Mouse (Mus musculus) heart, postnatal 0 days (tissue): ENCODE data around the gene Zfp46. TPM values are rescaled to one million over a fixed set of nuclear protein-coding genes. Genes with fewer than 3 reads are reported as not detected.
A peak's percentile ranks its signal among the peaks of the same experiment; 100 is the strongest.

ENCODE experiments used
- ATAC-seq: fragments of 200-750 bp; cut with Nextera tagmentation; 2 replicates; pipeline ENCODE4 v1.8.0; 2017; ENCODE audit warnings: low read depth, moderate number of reproducible peaks, moderate library complexity; ENCODE audit not compliant: insufficient read depth
- DNase-seq: peaks from one replicate; pipeline ENCODE4 v3.0.0-alpha.2; 2016; ENCODE audit warnings: low spot score
- H3K27ac ChIP-seq: fragments of 300-500 bp; sonication (generic); 2 replicates; pipeline ENCODE4 v1.5.1; 2014; ENCODE audit warnings: low read depth, mild to moderate bottlenecking
- H3K27me3 ChIP-seq: fragments of 300-500 bp; sonication (generic); 2 replicates; pipeline ENCODE4 v1.6.1; 2014; ENCODE audit warnings: low read length, mixed read lengths; ENCODE audit not compliant: control insufficient read depth, insufficient read depth
- H3K36me3 ChIP-seq: fragments of 300-500 bp; sonication (generic); replicated peaks from 2 replicates; pipeline ENCODE4 v1.6.1; 2014; ENCODE audit warnings: low read length, mixed read lengths; ENCODE audit not compliant: control insufficient read depth, insufficient read depth
- H3K4me1 ChIP-seq: fragments of 300-500 bp; sonication (generic); 2 replicates; pipeline ENCODE4 v1.6.1; 2014; ENCODE audit warnings: antibody characterized with exemption; ENCODE audit not compliant: control insufficient read depth, insufficient read depth
- H3K4me2 ChIP-seq: fragments of 300-500 bp; sonication (generic); 2 replicates; pipeline ENCODE4 v1.6.1; 2014; ENCODE audit warnings: low read depth, mild to moderate bottlenecking, low read length, moderate library complexity
- H3K4me3 ChIP-seq: fragments of 300-500 bp; sonication (generic); 2 replicates; pipeline ENCODE4 v1.5.1; 2014; ENCODE audit warnings: low read depth, low read length
- H3K9ac ChIP-seq: fragments of 300-500 bp; sonication (generic); replicated peaks from 2 replicates; pipeline ENCODE4 v1.6.1; 2014; ENCODE audit warnings: low read depth, low read length, mixed read lengths
- H3K9me3 ChIP-seq: fragments of 300-500 bp; sonication (generic); replicated peaks from 2 replicates; pipeline ENCODE4 v1.6.1; 2016; ENCODE audit warnings: low read length; ENCODE audit not compliant: control insufficient read depth
- CTCF ChIP-seq: IDR thresholded peaks from 2 replicates; pipeline ENCODE4 v1.5.1; 2016; ENCODE audit warnings: antibody characterized with exemption, control low read depth, low read depth
- EP300 ChIP-seq: IDR thresholded peaks from 2 replicates; pipeline ENCODE4 v1.6.1; 2016; ENCODE audit warnings: antibody characterized with exemption, low read depth
- WGBS: fragments of 180-500 bp; shearing (Covaris S2); extraction: QIAGEN DNeasy Blood & Tissue Kit; methylation state at CpG from one replicate; pipeline ENCODE4 v1.1.7; 2014; 5-methylcytosine and 5-hydroxymethylcytosine counted together
- polyA plus RNA-seq: library from polyadenylated mRNA; unstranded; fragments of >200 nt; fragmentation: Nextera tagmentation; extraction: Ambion mirVana; gene quantifications from 2 replicates; pipeline ENCODE4 v1.2.1, GENCODE M21; 2015
- total RNA-seq: library from RNA; depleted of rRNA; stranded (reverse); fragments of >200 nt; gene quantifications from 2 replicates; pipeline ENCODE4 v1.2.3, GENCODE M21; 2014; ENCODE audit warnings: low replicate concordance

Zfp46 gene
- total and polyA plus RNA-seq, 2 experiments from 2014 or later: 19.5 to 21.3 TPM

DNA sequence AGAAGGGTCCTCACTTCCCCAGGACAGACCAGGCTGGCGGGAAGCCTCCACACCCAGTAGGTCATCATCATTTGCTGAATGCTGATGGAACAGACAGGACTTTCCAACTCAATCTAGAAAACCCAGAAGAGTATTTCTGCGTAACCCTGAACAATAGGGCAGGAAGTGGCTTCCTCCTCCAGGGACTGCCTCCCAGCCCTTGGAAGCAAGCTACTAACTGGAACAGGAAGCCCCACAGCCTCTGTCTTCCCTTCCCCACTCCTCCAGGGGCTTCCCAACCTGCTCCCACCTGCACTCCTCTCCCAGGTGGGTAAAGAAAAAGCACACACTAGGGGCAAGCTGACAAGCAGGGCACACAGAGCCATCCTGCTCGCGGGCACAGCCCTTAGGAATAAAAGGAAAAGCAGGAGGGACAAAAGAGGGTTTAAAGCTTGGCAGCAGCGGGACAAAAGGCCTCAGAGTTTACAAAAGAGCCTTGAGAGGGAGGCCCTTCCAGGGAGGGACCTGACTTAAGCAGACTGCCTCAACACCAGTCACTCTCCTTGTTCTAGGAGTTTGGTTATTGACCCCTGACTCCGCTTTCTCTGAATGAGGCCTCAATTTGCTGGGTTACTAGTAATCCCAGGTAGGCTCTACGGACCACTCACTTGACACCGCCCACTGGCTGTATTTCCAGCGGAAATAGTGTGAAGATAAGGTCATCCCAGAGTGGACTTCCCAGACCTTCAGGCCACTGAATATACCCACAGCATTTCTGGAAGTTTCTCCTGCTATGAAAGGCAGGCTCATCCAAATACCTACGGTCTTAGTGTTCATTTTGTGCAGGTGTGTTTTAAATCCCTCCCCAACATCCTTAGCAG is 1.6 kb upstream of the Zfp46 start:
- no peak for TF ChIP-seq CTCF
- TF ChIP-seq EP300: no peak
- no peaks in the 10 kb centered on the region for H3K27me3 ChIP-seq
- DNase-seq: peak; percentile 43
- H3K36me3 ChIP-seq: peaks cover 9% of the 10 kb centered on the region
- 47% methylated on average over 10 of the region's 10 CpGs for WGBS
- no peaks in the 10 kb centered on the region for H3K9me3 ChIP-seq
- H3K4me2 ChIP-seq: peak overlapping the region; percentile 24; the same call in 1 of the 2 replicates
- H3K4me3 ChIP-seq: no peak overlapping the region
- peak overlapping the region; percentile 46; the same call in 1 of the 2 replicates for H3K9ac ChIP-seq
- no peak for ATAC-seq
- peaks cover 22% of the 10 kb centered on the region for H3K4me1 ChIP-seq
- peak overlapping the region; percentile 98 for H3K27ac ChIP-seq

GRCm38 (mm10) chr4:136283783-136284182 is 700 bp upstream of the Zfp46 start:
- peaks cover 22% of the 10 kb centered on the region for H3K4me1 ChIP-seq
- H3K4me3 ChIP-seq: no peak overlapping the region
- peak overlapping the region; percentile 61 for H3K4me2 ChIP-seq
- H3K27ac ChIP-seq: peak overlapping the region; percentile 98
- WGBS: 36% methylated on average over 2 of the region's 2 CpGs
- no peak for DNase-seq
- no peak for ATAC-seq
- H3K36me3 ChIP-seq: peaks cover 18% of the 10 kb centered on the region
- no peaks in the 10 kb centered on the region for H3K9me3 ChIP-seq
- TF ChIP-seq EP300 (no peak), CTCF (no peak)
- H3K27me3 ChIP-seq: no peaks in the 10 kb centered on the region
- H3K9ac ChIP-seq: no peak overlapping the region

GRCm38 (mm10) chr4:136284891-136285290 is 408 bp downstream of the Zfp46 start:
- H3K9ac ChIP-seq: peak overlapping the region; percentile 77
- no peaks in the 10 kb centered on the region for H3K27me3 ChIP-seq
- peak overlapping the region; percentile 61 for H3K4me2 ChIP-seq
- TF ChIP-seq CTCF (no peak), EP300 (no peak)
- H3K36me3 ChIP-seq: peaks cover 29% of the 10 kb centered on the region
- H3K27ac ChIP-seq: peak overlapping the region; percentile 98
- H3K9me3 ChIP-seq: no peaks in the 10 kb centered on the region
- peak overlapping the region; percentile 71 for H3K4me3 ChIP-seq
- peaks cover 22% of the 10 kb centered on the region for H3K4me1 ChIP-seq
- peak; percentile 11 for DNase-seq
- 2% methylated on average over 6 of the region's 6 CpGs for WGBS
- ATAC-seq: no peak; the same call in 1 of the 2 replicates

DNA sequence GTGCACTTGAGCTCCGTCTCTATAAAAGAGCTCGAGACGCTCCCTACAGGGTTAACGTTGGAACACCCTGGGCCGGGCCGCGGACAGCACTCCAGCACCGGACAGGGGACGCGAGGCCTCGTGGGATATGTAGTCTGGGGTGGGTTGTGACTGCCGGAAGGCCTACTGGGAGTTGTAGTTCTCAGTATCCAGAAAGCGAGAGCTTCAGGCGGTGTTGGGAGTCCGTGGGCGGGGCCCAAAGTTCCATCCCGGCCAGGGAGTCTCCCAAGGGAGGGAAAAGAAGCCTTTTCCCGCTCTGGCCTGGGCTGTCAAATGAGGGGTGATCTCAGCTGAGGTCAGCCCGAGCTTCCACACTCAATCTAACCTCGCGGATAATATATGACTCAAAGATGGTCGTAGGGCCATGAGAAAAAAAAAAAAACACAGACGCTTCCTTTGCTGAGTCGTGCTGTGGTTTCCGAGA is 896 bp downstream of the Zfp46 start:
- Histone ChIP-seq H3K9ac (peak overlapping the region; percentile 77), H3K4me1 (peaks cover 22% of the 10 kb centered on the region), H3K4me3 (peak overlapping the region; percentile 71), H3K4me2 (peak overlapping the region; percentile 61), H3K36me3 (peaks cover 34% of the 10 kb centered on the region), H3K27me3 (no peaks in the 10 kb centered on the region), H3K9me3 (no peaks in the 10 kb centered on the region), H3K27ac (peak overlapping the region; percentile 98)
- TF ChIP-seq CTCF: no peak
- peak; percentile 7; the same call in 1 of the 2 replicates for TF ChIP-seq EP300
- ATAC-seq: peak; percentile 93
- DNase-seq: peak; percentile 98
- WGBS: under 1% methylated on average over 25 of the region's 25 CpGs

DNA sequence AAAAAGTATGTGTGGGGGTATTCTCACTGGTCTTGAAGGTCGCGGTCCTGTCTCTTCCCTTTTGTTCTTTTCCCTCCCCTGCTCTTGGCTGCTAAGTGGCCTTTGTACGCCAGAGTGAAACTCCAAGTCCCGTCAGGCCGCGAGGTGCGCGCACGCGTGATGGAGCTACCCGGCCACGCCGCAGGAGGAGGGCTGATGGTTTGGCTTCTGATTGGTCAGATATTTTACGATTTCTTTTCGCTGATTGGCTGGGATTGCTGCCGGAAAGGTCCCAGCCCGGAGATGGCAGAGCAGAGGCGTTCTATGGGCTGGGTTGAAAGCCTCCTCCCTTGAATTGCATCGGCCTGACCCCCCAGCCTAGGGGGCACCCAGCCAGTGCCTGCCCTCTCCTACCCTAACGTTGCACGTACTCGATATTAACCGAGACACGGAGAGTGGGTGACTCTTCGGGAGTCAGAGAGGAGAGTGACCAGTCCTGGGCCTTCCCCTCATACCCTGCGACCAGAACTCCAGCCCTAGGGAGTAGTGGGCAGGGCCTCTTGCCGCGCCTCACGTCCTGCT is 1.4 kb downstream of the Zfp46 start:
- Histone ChIP-seq H3K4me1 (peaks cover 22% of the 10 kb centered on the region), H3K27ac (peak overlapping the region; percentile 98), H3K4me2 (peak overlapping the region; percentile 61), H3K36me3 (peaks cover 39% of the 10 kb centered on the region), H3K27me3 (no peaks in the 10 kb centered on the region), H3K4me3 (peak overlapping the region; percentile 71), H3K9ac (peak overlapping the region; percentile 77), H3K9me3 (no peaks in the 10 kb centered on the region)
- peak; percentile 97 for DNase-seq
- TF ChIP-seq CTCF (no peak), EP300 (no peak; the same call in 1 of the 2 replicates)
- WGBS: 0% methylated on average over 29 of the region's 29 CpGs
- peak; percentile 82 for ATAC-seq
